Mouse (Mus musculus): ENCODE measurements around the gene Hoxb8.

DNA sequence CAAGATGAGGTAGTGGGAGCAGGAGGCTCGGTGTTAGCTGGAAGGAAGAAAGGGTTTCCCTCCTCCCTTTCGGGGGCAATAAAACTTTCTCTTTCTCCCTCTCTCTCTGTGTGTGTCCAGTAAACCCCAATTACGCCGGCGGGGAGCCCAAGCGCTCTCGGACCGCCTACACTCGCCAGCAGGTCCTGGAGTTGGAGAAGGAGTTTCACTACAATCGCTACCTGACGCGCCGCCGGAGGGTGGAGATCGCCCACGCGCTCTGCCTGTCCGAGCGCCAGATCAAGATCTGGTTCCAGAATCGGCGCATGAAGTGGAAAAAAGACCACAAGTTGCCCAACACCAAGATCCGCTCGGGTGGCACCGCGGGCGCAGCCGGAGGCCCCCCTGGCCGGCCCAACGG lies 38.2 kb downstream of the Hoxb8 start:
- TF ChIP-seq MYOG (IDR thresholded peaks at IDR 0.05; ENCODE audit: control insufficient read depth in 1 of 3, insufficient read depth in 1 of 3, insufficient read length in 2 of 3, low read depth in 2 of 3) = no peak
- TF ChIP-seq POLR2A (IDR thresholded peaks at IDR 0.05; ENCODE audit: insufficient read length, low read depth) = no peak
- TF ChIP-seq E2F4 (IDR thresholded peaks at IDR 0.05; ENCODE audit: insufficient read depth) = no peak
- TF ChIP-seq TCF12 (IDR thresholded peaks at IDR 0.05; ENCODE audit: insufficient read depth, poor library complexity, severe bottlenecking) = no peak
- TF ChIP-seq USF1 (IDR thresholded peaks at IDR 0.05; ENCODE audit: low read depth) = no peak
